Mouse (Mus musculus): Measurements from ENCODE around the gene Nf1. TPM values are rescaled to one million over a fixed set of nuclear protein-coding genes. Genes with fewer than 3 reads are reported as not detected.
"Not testable (repeated sequence)": the region's sequence is repeated elsewhere in the genome, so short reads cannot be mapped to it uniquely, and the experiment has no call there.

Gene Nf1
- polyA plus RNA-seq, 1 experiment from 2014 or later = 14.8 TPM

GRCm38 (mm10) chr11:79299719-79300431 is 39.6 kb upstream of the Nf1 start:
- Histone ChIP-seq H3K4me2 (replicated peaks; ENCODE audit: low read depth, low read length) (no peak overlapping the region), H3K9ac (ENCODE audit: low read depth, low read length) (no peak overlapping the region), H3K27ac (ENCODE audit: low read depth, low read length) (no peak overlapping the region), H3K9me3 (ENCODE audit: control insufficient read depth, low read length) (no peaks in the 10 kb centered on the region), H3K27me3 (ENCODE audit: control insufficient read depth, insufficient read depth, low read length) (no peaks in the 10 kb centered on the region), H3K4me3 (ENCODE audit: low read length) (no peak overlapping the region), H3K36me3 (ENCODE audit: control insufficient read depth, insufficient read depth, low read length) (no peaks in the 10 kb centered on the region), H3K4me1 (ENCODE audit: control insufficient read depth, insufficient read depth, low read length) (no peaks in the 10 kb centered on the region)
- WGBS = 77% methylated on average over 9 of the region's 9 CpGs
- ATAC-seq (ENCODE audit: low FRiP score, low TSS enrichment) = no peak

- ATAC-seq (ENCODE audit: low FRiP score, low TSS enrichment) = no peak
- Histone ChIP-seq H3K4me1 (ENCODE audit: control insufficient read depth, insufficient read depth, low read length) (peaks cover 16% of the 10 kb centered on the region), H3K27ac (ENCODE audit: low read depth, low read length) (no peak overlapping the region), H3K9ac (ENCODE audit: low read depth, low read length) (no peak overlapping the region), H3K27me3 (ENCODE audit: control insufficient read depth, insufficient read depth, low read length) (no peaks in the 10 kb centered on the region), H3K4me3 (ENCODE audit: low read length) (no peak overlapping the region), H3K9me3 (ENCODE audit: control insufficient read depth, low read length) (no peaks in the 10 kb centered on the region), H3K4me2 (replicated peaks; ENCODE audit: low read depth, low read length) (no peak overlapping the region), H3K36me3 (ENCODE audit: control insufficient read depth, insufficient read depth, low read length) (no peaks in the 10 kb centered on the region)
- 91% methylated on average over 6 of the region's 6 CpGs for WGBS
These were observed 36.4 kb upstream of the Nf1 start for GRCm38 (mm10) chr11:79303109-79303508.

GRCm38 (mm10) chr11:79304245-79304644 is 35.2 kb upstream of the Nf1 start:
- H3K36me3 ChIP-seq (ENCODE audit: control insufficient read depth, insufficient read depth, low read length); H3K9ac ChIP-seq (ENCODE audit: low read depth, low read length); H3K4me2 ChIP-seq (replicated peaks; ENCODE audit: low read depth, low read length); H3K9me3 ChIP-seq (ENCODE audit: control insufficient read depth, low read length); H3K4me3 ChIP-seq (ENCODE audit: low read length); H3K27me3 ChIP-seq (ENCODE audit: control insufficient read depth, insufficient read depth, low read length); H3K27ac ChIP-seq (ENCODE audit: low read depth, low read length); ATAC-seq (ENCODE audit: low FRiP score, low TSS enrichment): not testable (repeated sequence)
- WGBS = 88% methylated on average over 4 of the region's 4 CpGs
- peaks cover 19% of the 10 kb centered on the region for H3K4me1 ChIP-seq (ENCODE audit: control insufficient read depth, insufficient read depth, low read length)

- Histone ChIP-seq H3K9ac (ENCODE audit: low read depth, low read length) (no peak overlapping the region), H3K4me1 (ENCODE audit: control insufficient read depth, insufficient read depth, low read length) (peaks cover 19% of the 10 kb centered on the region), H3K4me3 (ENCODE audit: low read length) (no peak overlapping the region), H3K9me3 (ENCODE audit: control insufficient read depth, low read length) (no peaks in the 10 kb centered on the region), H3K27ac (ENCODE audit: low read depth, low read length) (peak overlapping the region; percentile 88), H3K27me3 (ENCODE audit: control insufficient read depth, insufficient read depth, low read length) (no peaks in the 10 kb centered on the region), H3K4me2 (replicated peaks; ENCODE audit: low read depth, low read length) (no peak overlapping the region), H3K36me3 (ENCODE audit: control insufficient read depth, insufficient read depth, low read length) (no peaks in the 10 kb centered on the region)
- no peak for ATAC-seq (ENCODE audit: low FRiP score, low TSS enrichment)
- WGBS = 60% methylated on average over 9 of the region's 9 CpGs
These were observed 33.7 kb upstream of the Nf1 start for GRCm38 (mm10) chr11:79305697-79306340.

GRCm38 (mm10) chr11:79306510-79306909 is 33.0 kb upstream of the Nf1 start:
- peak overlapping the region; percentile 88 for H3K27ac ChIP-seq (ENCODE audit: low read depth, low read length)
- no peak overlapping the region for H3K4me3 ChIP-seq (ENCODE audit: low read length)
- no peak overlapping the region for H3K9ac ChIP-seq (ENCODE audit: low read depth, low read length)
- H3K4me2 ChIP-seq (replicated peaks; ENCODE audit: low read depth, low read length) = no peak overlapping the region
- peaks cover 19% of the 10 kb centered on the region for H3K4me1 ChIP-seq (ENCODE audit: control insufficient read depth, insufficient read depth, low read length)
- WGBS = 15% methylated on average over 7 of the region's 7 CpGs
- no peaks in the 10 kb centered on the region for H3K27me3 ChIP-seq (ENCODE audit: control insufficient read depth, insufficient read depth, low read length)
- ATAC-seq (ENCODE audit: low FRiP score, low TSS enrichment) = peak; percentile 44; the same call in 1 of the 2 replicates
- H3K36me3 ChIP-seq (ENCODE audit: control insufficient read depth, insufficient read depth, low read length) = no peaks in the 10 kb centered on the region
- no peaks in the 10 kb centered on the region for H3K9me3 ChIP-seq (ENCODE audit: control insufficient read depth, low read length)

- Histone ChIP-seq H3K9ac (ENCODE audit: low read depth, low read length) (no peak overlapping the region), H3K4me2 (replicated peaks; ENCODE audit: low read depth, low read length) (no peak overlapping the region), H3K27ac (ENCODE audit: low read depth, low read length) (peak overlapping the region; percentile 88), H3K9me3 (ENCODE audit: control insufficient read depth, low read length) (no peaks in the 10 kb centered on the region), H3K36me3 (ENCODE audit: control insufficient read depth, insufficient read depth, low read length) (no peaks in the 10 kb centered on the region), H3K4me1 (ENCODE audit: control insufficient read depth, insufficient read depth, low read length) (peaks cover 19% of the 10 kb centered on the region), H3K4me3 (ENCODE audit: low read length) (no peak overlapping the region), H3K27me3 (ENCODE audit: control insufficient read depth, insufficient read depth, low read length) (no peaks in the 10 kb centered on the region)
- ATAC-seq (ENCODE audit: low FRiP score, low TSS enrichment) = peak; percentile 62
- WGBS = 20% methylated on average over 10 of the region's 10 CpGs
These were observed 32.5 kb upstream of the Nf1 start for GRCm38 (mm10) chr11:79306996-79307395.

- Histone ChIP-seq H3K27ac (ENCODE audit: low read depth, low read length) (peak overlapping the region; percentile 88; the same call in 1 of the 2 replicates), H3K27me3 (ENCODE audit: control insufficient read depth, insufficient read depth, low read length) (no peaks in the 10 kb centered on the region), H3K4me2 (replicated peaks; ENCODE audit: low read depth, low read length) (no peak overlapping the region), H3K9ac (ENCODE audit: low read depth, low read length) (no peak overlapping the region; the same call in 1 of the 2 replicates), H3K36me3 (ENCODE audit: control insufficient read depth, insufficient read depth, low read length) (no peaks in the 10 kb centered on the region), H3K4me1 (ENCODE audit: control insufficient read depth, insufficient read depth, low read length) (peaks cover 19% of the 10 kb centered on the region), H3K4me3 (ENCODE audit: low read length) (no peak overlapping the region), H3K9me3 (ENCODE audit: control insufficient read depth, low read length) (no peaks in the 10 kb centered on the region)
- 40% methylated on average over 9 of the region's 9 CpGs for WGBS
- ATAC-seq (ENCODE audit: low FRiP score, low TSS enrichment) = no peak
These were observed 31.8 kb upstream of the Nf1 start for GRCm38 (mm10) chr11:79307560-79308200.

GRCm38 (mm10) chr11:79310467-79310866 is 29.0 kb upstream of the Nf1 start:
- Histone ChIP-seq H3K4me1 (ENCODE audit: control insufficient read depth, insufficient read depth, low read length) (peaks cover 19% of the 10 kb centered on the region), H3K9ac (ENCODE audit: low read depth, low read length) (no peak overlapping the region), H3K4me3 (ENCODE audit: low read length) (no peak overlapping the region), H3K36me3 (ENCODE audit: control insufficient read depth, insufficient read depth, low read length) (no peaks in the 10 kb centered on the region), H3K9me3 (ENCODE audit: control insufficient read depth, low read length) (no peaks in the 10 kb centered on the region), H3K27ac (ENCODE audit: low read depth, low read length) (no peak overlapping the region), H3K27me3 (ENCODE audit: control insufficient read depth, insufficient read depth, low read length) (no peaks in the 10 kb centered on the region), H3K4me2 (replicated peaks; ENCODE audit: low read depth, low read length) (no peak overlapping the region)
- ATAC-seq (ENCODE audit: low FRiP score, low TSS enrichment) = no peak
- 80% methylated on average over 5 of the region's 5 CpGs for WGBS

GRCm38 (mm10) chr11:79316807-79317345 is 22.6 kb upstream of the Nf1 start:
- ATAC-seq (ENCODE audit: low FRiP score, low TSS enrichment) = no peak
- H3K27me3 ChIP-seq (ENCODE audit: control insufficient read depth, insufficient read depth, low read length) = no peaks in the 10 kb centered on the region
- no peak overlapping the region for H3K4me3 ChIP-seq (ENCODE audit: low read length)
- H3K36me3 ChIP-seq (ENCODE audit: control insufficient read depth, insufficient read depth, low read length) = no peaks in the 10 kb centered on the region
- H3K9me3 ChIP-seq (ENCODE audit: control insufficient read depth, low read length) = no peaks in the 10 kb centered on the region
- H3K4me2 ChIP-seq (replicated peaks; ENCODE audit: low read depth, low read length) = no peak overlapping the region
- H3K4me1 ChIP-seq (ENCODE audit: control insufficient read depth, insufficient read depth, low read length) = no peaks in the 10 kb centered on the region
- H3K27ac ChIP-seq (ENCODE audit: low read depth, low read length) = no peak overlapping the region
- H3K9ac ChIP-seq (ENCODE audit: low read depth, low read length) = no peak overlapping the region
- WGBS = 80% methylated on average over 8 of the region's 8 CpGs

All from kidney, embryonic 14.5 days (tissue).